Mouse (Mus musculus) forebrain, embryonic 16.5 days (tissue): Measurements from ENCODE around the gene Actg1. TPM values are rescaled to one million over a fixed set of nuclear protein-coding genes. Genes with fewer than 3 reads are reported as not detected.
"Not testable (repeated sequence)": the region's sequence is repeated elsewhere in the genome, so short reads cannot be mapped to it uniquely, and the experiment has no call there.

ENCODE experiments used
- ATAC-seq: fragments of 200-750 bp; cut with Nextera tagmentation; 2 replicates; pipeline ENCODE4 v1.8.0; 2017; ENCODE audit warnings: mild to moderate bottlenecking, moderate library complexity
- H3K27ac ChIP-seq: fragments of 300-500 bp; sonication (generic); 2 replicates; pipeline ENCODE4 v1.5.1; 2014; ENCODE audit warnings: low read length, control low read depth
- H3K27me3 ChIP-seq: fragments of 300-500 bp; sonication (generic); replicated peaks from 2 replicates; pipeline ENCODE4 v1.6.1; 2014; ENCODE audit warnings: low read length; ENCODE audit not compliant: control insufficient read depth, insufficient read depth
- H3K36me3 ChIP-seq: fragments of 300-500 bp; sonication (generic); 2 replicates; pipeline ENCODE4 v1.6.1; 2014; ENCODE audit not compliant: control insufficient read depth, insufficient read depth
- H3K4me1 ChIP-seq: fragments of 300-500 bp; sonication (generic); replicated peaks from 2 replicates; pipeline ENCODE4 v1.6.1; 2014; ENCODE audit warnings: low read length; ENCODE audit not compliant: control insufficient read depth, insufficient read depth
- H3K4me2 ChIP-seq: fragments of 300-500 bp; sonication (generic); 2 replicates; pipeline ENCODE4 v1.6.1; 2014; ENCODE audit warnings: mild to moderate bottlenecking, low read length, control low read depth
- H3K4me3 ChIP-seq: fragments of 300-500 bp; sonication (generic); replicated peaks from 2 replicates; pipeline ENCODE4 v1.5.1; 2014; ENCODE audit warnings: mild to moderate bottlenecking, low read length, control low read depth
- H3K9ac ChIP-seq: fragments of 300-500 bp; sonication (generic); replicated peaks from 2 replicates; pipeline ENCODE4 v1.6.1; 2014; ENCODE audit warnings: low read depth, low read length, control low read depth
- H3K9me3 ChIP-seq: fragments of 300-500 bp; sonication (generic); 2 replicates; pipeline ENCODE4 v1.6.1; 2016; ENCODE audit warnings: low read length; ENCODE audit not compliant: control insufficient read depth
- WGBS: fragments of 180-500 bp; shearing (Covaris S2); extraction: QIAGEN DNeasy Blood & Tissue Kit; methylation state at CpG from one replicate; pipeline ENCODE4 v1.1.7; 2014; 5-methylcytosine and 5-hydroxymethylcytosine counted together
- polyA plus RNA-seq: library from polyadenylated mRNA; unstranded; fragments of >200 nt; fragmentation: Nextera tagmentation; extraction: Ambion mirVana; gene quantifications from 2 replicates; pipeline ENCODE4 v1.2.1, GENCODE M21; 2015

The Actg1 gene
- polyA plus RNA-seq, 1 experiment from 2014 or later, result 4,175 TPM

- peak; percentile 58 for ATAC-seq
- H3K9me3 ChIP-seq, result no peaks in the 10 kb centered on the region
- H3K36me3 ChIP-seq, result peaks cover 4% of the 10 kb centered on the region; the same call in 1 of the 2 replicates
- H3K4me1 ChIP-seq, result peaks cover 31% of the 10 kb centered on the region
- H3K27me3 ChIP-seq, result no peaks in the 10 kb centered on the region
- peak overlapping the region; percentile 100 for H3K9ac ChIP-seq
- peak overlapping the region; percentile 100 for H3K27ac ChIP-seq
- WGBS, result 0% methylated on average over 67 of the region's 68 CpGs
- H3K4me2 ChIP-seq, result peak overlapping the region; percentile 98
- peak overlapping the region; percentile 97 for H3K4me3 ChIP-seq
These were observed 1.8 kb upstream of the Actg1 start for GRCm38 (mm10) chr11:120349986-120350702.

- 3% methylated on average over 16 of the region's 16 CpGs for WGBS
- 0 out of 2 replicates have a peak, but pooled peaks have one; percentile 1 for ATAC-seq
- peaks cover 34% of the 10 kb centered on the region for H3K4me1 ChIP-seq
These were observed 1.1 kb upstream of the Actg1 start for GRCm38 (mm10) chr11:120349371-120349985.

DNA sequence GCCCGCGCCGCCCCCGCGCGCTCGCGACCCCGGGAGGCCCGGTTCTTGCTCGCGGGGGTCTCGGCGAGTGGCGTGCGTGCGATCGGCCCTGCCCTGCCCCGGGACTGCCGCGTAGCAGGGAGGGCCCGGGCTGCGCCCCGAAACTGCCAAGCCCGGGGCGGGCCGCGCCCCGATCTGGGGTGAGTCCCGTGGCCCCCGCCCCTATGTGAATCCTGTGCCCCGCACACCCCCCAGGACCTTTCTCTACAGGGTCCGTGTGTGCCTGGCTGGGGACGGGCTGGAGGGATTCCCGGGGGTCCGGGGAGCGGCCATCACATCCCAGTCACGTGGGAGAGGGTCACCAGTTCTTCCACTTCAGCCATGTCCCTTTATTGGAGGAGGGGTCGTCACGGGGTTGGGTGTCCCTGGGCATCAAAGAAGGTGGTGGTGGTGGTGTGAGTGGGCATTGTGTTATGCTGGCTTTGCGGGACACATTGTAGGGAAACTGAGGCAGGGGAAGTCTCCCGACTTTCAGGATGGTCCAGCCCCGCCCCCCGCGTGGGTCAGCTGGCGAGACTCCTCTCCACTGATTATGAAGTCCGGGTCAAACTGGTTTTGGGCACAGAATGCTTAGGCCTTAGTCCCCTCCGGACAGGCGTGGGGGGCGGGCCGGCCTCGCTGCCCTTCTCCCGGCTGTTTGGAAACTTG is 485 bp upstream of the Actg1 start:
- Histone ChIP-seq H3K4me2 (peak overlapping the region; percentile 98), H3K4me1 (peaks cover 34% of the 10 kb centered on the region), H3K9ac (peak overlapping the region; percentile 100), H3K9me3 (no peaks in the 10 kb centered on the region), H3K4me3 (peak overlapping the region; percentile 97), H3K27me3 (no peaks in the 10 kb centered on the region), H3K36me3 (peaks cover 4% of the 10 kb centered on the region; the same call in 1 of the 2 replicates), H3K27ac (peak overlapping the region; percentile 100)
- ATAC-seq, result no peak; the same call in 1 of the 2 replicates
- WGBS, result 1% methylated on average over 53 of the region's 53 CpGs

More at GRCm38 (mm10) chr11:120349371-120349985, 1.1 kb upstream of the Actg1 start:
- no peaks in the 10 kb centered on the region for H3K27me3 ChIP-seq
- H3K9me3 ChIP-seq, result no peaks in the 10 kb centered on the region
- H3K9ac ChIP-seq, result peak overlapping the region; percentile 100
- peak overlapping the region; percentile 97 for H3K4me3 ChIP-seq
- peak overlapping the region; percentile 98 for H3K4me2 ChIP-seq
- peaks cover 4% of the 10 kb centered on the region; the same call in 1 of the 2 replicates for H3K36me3 ChIP-seq
- H3K27ac ChIP-seq, result peak overlapping the region; percentile 100

- no peaks in the 10 kb centered on the region for H3K27me3 ChIP-seq
- peak overlapping the region; percentile 33; the same call in 1 of the 2 replicates for H3K27ac ChIP-seq
- peaks cover 4% of the 10 kb centered on the region; the same call in 1 of the 2 replicates for H3K36me3 ChIP-seq
- WGBS, result 3% methylated on average over 10 of the region's 10 CpGs
- peak overlapping the region; percentile 97 for H3K4me3 ChIP-seq
- peak overlapping the region; percentile 100 for H3K9ac ChIP-seq
- H3K4me2 ChIP-seq, result peak overlapping the region; percentile 81
- ATAC-seq, result no peak
- H3K4me1 ChIP-seq, result peaks cover 20% of the 10 kb centered on the region
- H3K9me3 ChIP-seq, result no peaks in the 10 kb centered on the region
These were observed 1.0 kb downstream of the Actg1 start for GRCm38 (mm10) chr11:120347301-120347700.

DNA sequence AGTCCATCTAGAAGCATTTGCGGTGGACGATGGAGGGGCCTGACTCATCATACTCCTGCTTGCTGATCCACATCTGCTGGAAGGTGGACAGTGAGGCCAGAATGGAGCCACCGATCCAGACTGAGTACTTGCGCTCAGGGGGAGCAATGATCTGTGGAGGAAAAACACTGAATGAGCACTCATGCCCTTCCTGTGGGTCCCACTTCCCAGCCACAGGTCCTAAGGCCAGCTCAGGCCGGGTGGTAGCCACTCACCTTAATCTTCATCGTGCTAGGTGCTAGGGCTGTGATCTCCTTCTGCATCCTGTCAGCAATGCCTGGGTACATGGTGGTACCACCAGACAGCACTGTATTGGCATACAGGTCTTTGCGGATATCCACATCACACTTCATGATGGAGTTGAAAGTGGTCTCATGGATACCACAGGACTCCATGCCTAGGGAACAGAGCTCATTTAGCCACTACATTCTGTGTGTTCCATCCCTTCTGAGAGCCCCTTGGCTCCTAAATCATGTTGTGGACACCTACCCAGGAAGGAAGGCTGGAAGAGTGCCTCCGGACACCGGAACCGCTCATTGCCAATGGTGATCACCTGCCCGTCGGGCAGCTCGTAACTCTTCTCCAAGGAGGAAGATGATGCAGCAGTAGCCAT is 1.8 kb downstream of the Actg1 start:
- not testable (repeated sequence) for H3K36me3 ChIP-seq, H3K27ac ChIP-seq, ATAC-seq, H3K9me3 ChIP-seq, H3K27me3 ChIP-seq
- 60% methylated on average over 10 of the region's 13 CpGs for WGBS
- H3K4me1 ChIP-seq, result peaks cover 20% of the 10 kb centered on the region
- peak overlapping the region; percentile 50 for H3K4me3 ChIP-seq
- H3K9ac ChIP-seq, result peak overlapping the region; percentile 35; the same call in 1 of the 2 replicates
- H3K4me2 ChIP-seq, result peak overlapping the region; percentile 66

- 28% methylated on average over 1 of the region's 1 CpGs for WGBS
- no peaks in the 10 kb centered on the region for H3K27me3 ChIP-seq
- H3K9ac ChIP-seq, result peak overlapping the region; percentile 50
These were observed 3.2 kb downstream of the Actg1 start for GRCm38 (mm10) chr11:120345067-120345681.

GRCm38 (mm10) chr11:120344310-120344920 is 3.9 kb downstream of the Actg1 start:
- Histone ChIP-seq H3K4me3 (peak overlapping the region; percentile 42), H3K4me2 (peak overlapping the region; percentile 72), H3K27ac (no peak overlapping the region; the same call in 1 of the 2 replicates), H3K9me3 (no peaks in the 10 kb centered on the region), H3K9ac (no peak overlapping the region), H3K4me1 (peaks cover 9% of the 10 kb centered on the region), H3K36me3 (peaks cover 4% of the 10 kb centered on the region; the same call in 1 of the 2 replicates), H3K27me3 (no peaks in the 10 kb centered on the region)
- 58% methylated on average over 5 of the region's 5 CpGs for WGBS
- no peak for ATAC-seq

More at GRCm38 (mm10) chr11:120345067-120345681, 3.2 kb downstream of the Actg1 start:
- Histone ChIP-seq H3K4me2 (peak overlapping the region; percentile 72), H3K27ac (no peak overlapping the region), H3K9me3 (no peaks in the 10 kb centered on the region), H3K4me1 (peaks cover 9% of the 10 kb centered on the region), H3K36me3 (peaks cover 4% of the 10 kb centered on the region; the same call in 1 of the 2 replicates), H3K4me3 (peak overlapping the region; percentile 42)
- ATAC-seq, result no peak
